Mouse (Mus musculus) olfactory bulb, adult 2 months (tissue): ENCODE results near the gene Ifna16.

Source experiments
- CTCF ChIP-seq: fragments of 200-500 bp; IDR thresholded peaks from 2 replicates; pipeline ENCODE4 v1.5.1; 2012; ENCODE audit warnings: low read depth, mild to moderate bottlenecking, low read length, moderate library complexity; ENCODE audit not compliant: insufficient read depth
- POLR2A ChIP-seq: fragments of 200-500 bp; IDR thresholded peaks from 2 replicates; pipeline ENCODE4 v1.6.1; 2012; ENCODE audit warnings: mild to moderate bottlenecking, low read depth, low read length, moderate library complexity; ENCODE audit not compliant: insufficient read depth

- TF ChIP-seq POLR2A (no peak), CTCF (no peak)
Observed at GRCm38 (mm10) chr4:88640704-88641076, 36.0 kb downstream of the Ifna16 start.
